In genomic region chr7:105778553-105779265, GRCm38 (mm10) we compare ENCODE assay signal across 8 mouse cellular contexts. TPM values are rescaled to one million over a fixed set of nuclear protein-coding genes. Genes with fewer than 3 reads are reported as not detected.
DNase-seq lines count a peak whose midpoint lies in the region; ATAC-seq and TF ChIP-seq lines count a peak whose summit lies in the region.

No protein-coding gene starts in this region.

- H3K4me2 ChIP-seq in heart, postnatal 0 days (ENCODE audit: low read depth, low read length): peak overlapping the region; percentile 8; the same call in 1 of the 2 replicates
- H3K4me2 ChIP-seq in limb, embryonic 12.5 days: peak overlapping the region; percentile 67
- no peak overlapping the region for H3K4me2 ChIP-seq in midbrain, embryonic 11.5 days

- no peak for TF ChIP-seq EP300 in heart, postnatal 0 days (IDR thresholded peaks at IDR 0.05; ENCODE audit: low read depth)

- ATAC-seq in heart, postnatal 0 days (ENCODE audit: insufficient read depth, low read depth): peak; percentile 59
- peak; percentile 91 for ATAC-seq in limb, embryonic 12.5 days (ENCODE audit: insufficient number of reproducible peaks, insufficient read depth, low FRiP score, low TSS enrichment, low read depth)
- peak; percentile 33 for ATAC-seq in midbrain, embryonic 11.5 days (ENCODE audit: low FRiP score)

- TF ChIP-seq CTCF in heart, postnatal 0 days (IDR thresholded peaks at IDR 0.05; ENCODE audit: low read depth): no peak

- 20% methylated on average over 4 of the region's 4 CpGs for WGBS in heart, postnatal 0 days
- WGBS in limb, embryonic 12.5 days: 21% methylated on average over 4 of the region's 4 CpGs
- WGBS in midbrain, embryonic 11.5 days: 42% methylated on average over 4 of the region's 4 CpGs

- H3K9ac ChIP-seq in heart, postnatal 0 days (replicated peaks; ENCODE audit: low read depth, low read length): no peak overlapping the region
- H3K9ac ChIP-seq in limb, embryonic 12.5 days (replicated peaks): peak overlapping the region; percentile 62
- no peak overlapping the region for H3K9ac ChIP-seq in midbrain, embryonic 11.5 days (ENCODE audit: low read length)

- no peaks in the 10 kb centered on the region for H3K4me1 ChIP-seq in heart, postnatal 0 days (ENCODE audit: control insufficient read depth, insufficient read depth)
- peaks cover 53% of the 10 kb centered on the region for H3K4me1 ChIP-seq in limb, embryonic 12.5 days (replicated peaks)
- peaks cover 20% of the 10 kb centered on the region for H3K4me1 ChIP-seq in midbrain, embryonic 11.5 days (ENCODE audit: control insufficient read depth, insufficient read depth, low read length)

- peak; percentile 40 for DNase-seq in gastrocnemius, postnatal 25 days
- no peak for DNase-seq in gastrocnemius, postnatal 10 days
- peak; percentile 67 for DNase-seq in embryo, embryonic 11 days
- no peak for DNase-seq in heart, postnatal 0 days (ENCODE audit: low spot score)
- peak; percentile 88 for DNase-seq in midbrain, embryonic 11.5 days (ENCODE audit: low spot score, missing footprints)
- DNase-seq in yolk sac, embryonic 10.5 days (ENCODE audit: low spot score): peak; percentile 39
- DNase-seq in right cerebral cortex, postnatal 14 days: no peak

- H3K36me3 ChIP-seq in heart, postnatal 0 days (replicated peaks; ENCODE audit: control insufficient read depth, insufficient read depth, low read length): no peaks in the 10 kb centered on the region
- peaks cover 74% of the 10 kb centered on the region for H3K36me3 ChIP-seq in limb, embryonic 12.5 days
- H3K36me3 ChIP-seq in midbrain, embryonic 11.5 days (ENCODE audit: control insufficient read depth, insufficient read depth, low read length): peaks cover 8% of the 10 kb centered on the region

- H3K4me3 ChIP-seq in heart, postnatal 0 days (ENCODE audit: low read depth, low read length): no peak overlapping the region
- peak overlapping the region; percentile 40 for H3K4me3 ChIP-seq in limb, embryonic 12.5 days (replicated peaks)
- no peak overlapping the region for H3K4me3 ChIP-seq in midbrain, embryonic 11.5 days (ENCODE audit: low read depth, low read length)

- H3K27ac ChIP-seq in heart, postnatal 0 days (ENCODE audit: low read depth): peak overlapping the region; percentile 76
- peak overlapping the region; percentile 99 for H3K27ac ChIP-seq in limb, embryonic 12.5 days
- no peak overlapping the region for H3K27ac ChIP-seq in midbrain, embryonic 11.5 days (ENCODE audit: low read depth, low read length)

- H3K27me3 ChIP-seq in heart, postnatal 0 days (ENCODE audit: control insufficient read depth, insufficient read depth, low read length): no peaks in the 10 kb centered on the region
- H3K27me3 ChIP-seq in limb, embryonic 12.5 days: no peaks in the 10 kb centered on the region
- no peaks in the 10 kb centered on the region for H3K27me3 ChIP-seq in midbrain, embryonic 11.5 days (ENCODE audit: control insufficient read depth, insufficient read depth, low read length)

- H3K9me3 ChIP-seq in heart, postnatal 0 days (replicated peaks; ENCODE audit: control insufficient read depth, low read length): no peaks in the 10 kb centered on the region
- H3K9me3 ChIP-seq in limb, embryonic 12.5 days: no peaks in the 10 kb centered on the region
- no peaks in the 10 kb centered on the region for H3K9me3 ChIP-seq in midbrain, embryonic 11.5 days (ENCODE audit: control insufficient read depth, low read length)

RNA-seq across cellular contexts. Expression of gene Dchs1, which starts 8.7 kb away (rescaled TPM):
- 1 to 10 TPM; 4.3 to 5.3 TPM for total RNA-seq in gastrocnemius, postnatal 25 days (2021)
- 10 to 100 TPM; 17.9 to 27.1 TPM for total RNA-seq in gastrocnemius, postnatal 10 days (2021)
- total RNA-seq in heart, postnatal 0 days (2014; rRNA removed; ENCODE audit: low replicate concordance): 19.3 and 27.2 TPM in 2 replicates
- 1.9 and 2.1 TPM in 2 replicates for polyA plus RNA-seq in heart, postnatal 0 days (2015; fragmentation: Nextera tagmentation; extraction: Ambion mirVana)
- 24.8 and 28.2 TPM in 2 replicates for polyA plus RNA-seq in limb, embryonic 12.5 days (2016; fragmentation: Nextera tagmentation; extraction: Ambion mirVana)
- 10.7 and 12.7 TPM in 2 replicates for polyA plus RNA-seq in midbrain, embryonic 11.5 days (2014; fragmentation: Nextera tagmentation; extraction: Ambion mirVana)

RNA-seq across cellular contexts. Expression of gene Tpp1, which starts 26.7 kb away (rescaled TPM):
- 10 to 100 TPM; 37.5 to 38.7 TPM for total RNA-seq in gastrocnemius, postnatal 25 days (2021)
- total RNA-seq in gastrocnemius, postnatal 10 days (2021): 10 to 100 TPM; 29.5 to 30.0 TPM
- total RNA-seq in heart, postnatal 0 days (2014; rRNA removed; ENCODE audit: low replicate concordance): 89.7 and 99.9 TPM in 2 replicates
- polyA plus RNA-seq in heart, postnatal 0 days (2015; fragmentation: Nextera tagmentation; extraction: Ambion mirVana): 54.8 and 61.2 TPM in 2 replicates
- polyA plus RNA-seq in limb, embryonic 12.5 days (2016; fragmentation: Nextera tagmentation; extraction: Ambion mirVana): 33.3 and 38.3 TPM in 2 replicates
- polyA plus RNA-seq in midbrain, embryonic 11.5 days (2014; fragmentation: Nextera tagmentation; extraction: Ambion mirVana): 54.1 and 57.9 TPM in 2 replicates

RNA-seq across cellular contexts. Expression of gene Mrpl17, which starts 32.2 kb away (rescaled TPM):
- total RNA-seq in gastrocnemius, postnatal 25 days (2021): 100 to 1,000 TPM in 1 of 2 experiments, 10 to 100 TPM in 1; 98.2 to 104 TPM
- total RNA-seq in gastrocnemius, postnatal 10 days (2021): 100 to 1,000 TPM; 162 to 171 TPM
- 18.6 and 46.1 TPM in 2 replicates for total RNA-seq in heart, postnatal 0 days (2014; rRNA removed; ENCODE audit: low replicate concordance)
- polyA plus RNA-seq in heart, postnatal 0 days (2015; fragmentation: Nextera tagmentation; extraction: Ambion mirVana): 207 and 217 TPM in 2 replicates
- 319 and 330 TPM in 2 replicates for polyA plus RNA-seq in limb, embryonic 12.5 days (2016; fragmentation: Nextera tagmentation; extraction: Ambion mirVana)
- 245 and 258 TPM in 2 replicates for polyA plus RNA-seq in midbrain, embryonic 11.5 days (2014; fragmentation: Nextera tagmentation; extraction: Ambion mirVana)

RNA-seq across cellular contexts. Expression of gene Taf10, which starts 34.5 kb away (rescaled TPM):
- 10 to 100 TPM; 79.5 to 84.6 TPM for total RNA-seq in gastrocnemius, postnatal 25 days (2021)
- 10 to 100 TPM; 79.2 to 81.7 TPM for total RNA-seq in gastrocnemius, postnatal 10 days (2021)
- total RNA-seq in heart, postnatal 0 days (2014; rRNA removed; ENCODE audit: low replicate concordance): 108 and 159 TPM in 2 replicates
- 80.1 and 88.4 TPM in 2 replicates for polyA plus RNA-seq in heart, postnatal 0 days (2015; fragmentation: Nextera tagmentation; extraction: Ambion mirVana)
- 170 and 173 TPM in 2 replicates for polyA plus RNA-seq in limb, embryonic 12.5 days (2016; fragmentation: Nextera tagmentation; extraction: Ambion mirVana)
- polyA plus RNA-seq in midbrain, embryonic 11.5 days (2014; fragmentation: Nextera tagmentation; extraction: Ambion mirVana): 163 and 195 TPM in 2 replicates

RNA-seq across cellular contexts. Expression of gene Rrp8, which starts 41.5 kb away (rescaled TPM):
- 1 to 10 TPM; 8.9 to 9.0 TPM for total RNA-seq in gastrocnemius, postnatal 25 days (2021)
- total RNA-seq in gastrocnemius, postnatal 10 days (2021): 10 to 100 TPM in 1 of 2 experiments, 1 to 10 TPM in 1; 9.9 to 13.4 TPM
- 17.9 and 21.8 TPM in 2 replicates for total RNA-seq in heart, postnatal 0 days (2014; rRNA removed; ENCODE audit: low replicate concordance)
- 15.5 and 17.1 TPM in 2 replicates for polyA plus RNA-seq in heart, postnatal 0 days (2015; fragmentation: Nextera tagmentation; extraction: Ambion mirVana)
- 43.1 and 50.8 TPM in 2 replicates for polyA plus RNA-seq in limb, embryonic 12.5 days (2016; fragmentation: Nextera tagmentation; extraction: Ambion mirVana)
- 41.2 and 45.0 TPM in 2 replicates for polyA plus RNA-seq in midbrain, embryonic 11.5 days (2014; fragmentation: Nextera tagmentation; extraction: Ambion mirVana)

Comparison
In these comparisons a context has a peak if more than half of its experiments do, and no peak if none do; other contexts are left out.
1. DNase-seq: peak in gastrocnemius, postnatal 25 days (single experiment), embryo, embryonic 11 days (single experiment), midbrain, embryonic 11.5 days (single experiment) and yolk sac, embryonic 10.5 days (single experiment); none in gastrocnemius, postnatal 10 days (single experiment), heart, postnatal 0 days (single experiment) and right cerebral cortex, postnatal 14 days (single experiment).
2. ATAC-seq: peak in every context shown above with its lines; median percentile 91 in limb, embryonic 12.5 days; 59 in heart, postnatal 0 days; 33 in midbrain, embryonic 11.5 days.